Mouse (Mus musculus) embryonic fibroblast, embryonic 13.5 days (primary cell): ENCODE data around the gene Pdzd8.

ENCODE experiments used
- CTCF ChIP-seq: IDR thresholded peaks from 2 replicates; pipeline ENCODE4 v1.5.1; 2011; ENCODE audit warnings: mild to moderate bottlenecking, control low read depth, low read length, moderate library complexity, borderline replicate concordance; ENCODE audit not compliant: insufficient read depth
- POLR2A ChIP-seq: IDR thresholded peaks from 2 replicates; pipeline ENCODE4 v1.6.1; 2011; ENCODE audit warnings: low read depth, mild to moderate bottlenecking, control low read depth, low read length, moderate library complexity

- TF ChIP-seq CTCF, result no peak
- TF ChIP-seq POLR2A, result no peak
Observed at GRCm38 (mm10) chr19:59366724-59367123, 21.1 kb upstream of the Pdzd8 start.
